Comparison of ENCODE assay signal across 10 mouse cellular contexts in the genomic region with DNA sequence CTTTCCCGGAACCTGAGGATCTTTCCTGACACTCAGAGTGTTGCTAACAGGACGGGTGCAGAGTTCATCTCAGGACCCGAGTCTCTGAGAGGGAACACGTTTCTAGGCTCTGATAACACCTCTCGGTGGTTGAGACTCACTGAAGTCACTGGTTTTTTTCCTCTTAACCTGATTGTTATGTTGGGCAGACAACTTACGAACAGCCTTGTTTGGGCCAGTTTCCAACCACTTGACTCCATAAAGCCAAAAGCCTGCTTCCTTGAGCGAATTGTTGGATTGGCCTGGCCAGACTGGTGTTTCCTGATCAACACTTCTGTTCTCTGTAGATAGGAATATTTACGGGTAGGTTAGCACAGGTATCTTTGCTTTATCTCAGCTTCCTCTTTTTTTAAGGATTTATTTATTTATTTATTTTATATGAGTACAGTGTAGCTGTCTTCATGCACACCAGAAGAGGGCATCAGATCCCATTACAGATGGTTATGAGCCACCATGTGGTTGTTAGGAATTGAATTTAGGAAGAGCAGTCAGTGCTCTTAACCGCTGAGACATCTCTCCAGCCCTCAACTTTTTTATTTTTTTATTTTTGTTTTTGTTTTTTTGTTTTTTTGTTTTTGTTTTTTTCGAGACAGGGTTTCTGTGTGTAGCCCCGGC. TPM values are rescaled to one million over a fixed set of nuclear protein-coding genes. Genes with fewer than 3 reads are reported as not detected.
A peak's percentile ranks its signal among the peaks of the same experiment; 100 is the strongest.
DNase-seq lines count a peak whose midpoint lies in the region; ATAC-seq and TF ChIP-seq lines count a peak whose summit lies in the region.
"Had no signal": no experiment of that assay in that cellular context is flagged by ENCODE, and none has a peak within 500 bp of the region (broad histone marks: within the 10 kb centered on the region; RNA-seq: fewer than 3 reads in every experiment).

No protein-coding gene starts in this region.

- TF ChIP-seq CTCF in hindbrain, postnatal 0 days (IDR thresholded peaks at IDR 0.05; ENCODE audit: low read depth): peak; percentile 31
- peak; percentile 38; the same call in 1 of the 2 replicates for TF ChIP-seq CTCF in intestine, postnatal 0 days (IDR thresholded peaks at IDR 0.05; ENCODE audit: low read depth)

- no peak overlapping the region for H3K9ac ChIP-seq in hindbrain, postnatal 0 days (replicated peaks; ENCODE audit: low read length)
- H3K9ac ChIP-seq in hindbrain, embryonic 14.5 days: no peak overlapping the region
- H3K9ac ChIP-seq in intestine, postnatal 0 days (ENCODE audit: low read depth, low read length): no peak overlapping the region
- H3K9ac ChIP-seq: kidney, embryonic 15.5 days had no signal

- DNase-seq in hindbrain, postnatal 0 days (ENCODE audit: low spot score): no peak
- DNase-seq in hindbrain, embryonic 14.5 days (ENCODE audit: low spot score): no peak
- DNase-seq in ovary, postnatal 36 days (ENCODE audit: low spot score): no peak
- DNase-seq in B cell, adult 2 months: no peak
- DNase-seq: embryo, embryonic 11 days had no signal

- no peaks in the 10 kb centered on the region for H3K9me3 ChIP-seq in hindbrain, postnatal 0 days (ENCODE audit: low read length)
- H3K9me3 ChIP-seq in hindbrain, embryonic 14.5 days (ENCODE audit: control insufficient read depth, low read length): no peaks in the 10 kb centered on the region
- H3K9me3 ChIP-seq in megakaryocyte, embryonic 14.5 days: no peaks in the 10 kb centered on the region
- no peaks in the 10 kb centered on the region for H3K9me3 ChIP-seq in intestine, postnatal 0 days (ENCODE audit: control insufficient read depth)
- H3K9me3 ChIP-seq: kidney, embryonic 15.5 days had no signal

- H3K36me3 ChIP-seq in hindbrain, postnatal 0 days (ENCODE audit: insufficient read depth, low read length): no peaks in the 10 kb centered on the region
- 0 out of 2 replicates have a peak, but pooled peaks cover 1% of the 10 kb centered on the region for H3K36me3 ChIP-seq in hindbrain, embryonic 14.5 days (replicated peaks; ENCODE audit: control insufficient read depth, insufficient read depth)
- H3K36me3 ChIP-seq in megakaryocyte, embryonic 14.5 days (replicated peaks; ENCODE audit: low read length): peaks cover 32% of the 10 kb centered on the region
- H3K36me3 ChIP-seq in intestine, postnatal 0 days (ENCODE audit: control insufficient read depth, insufficient read depth): peaks cover 5% of the 10 kb centered on the region

- no peak for ATAC-seq in hindbrain, postnatal 0 days
- ATAC-seq in hindbrain, embryonic 14.5 days (ENCODE audit: low FRiP score): no peak
- ATAC-seq in megakaryocyte, adult 5-6 weeks (ENCODE audit: poor library complexity, severe bottlenecking): no peak
- ATAC-seq in intestine, postnatal 0 days: no peak

- WGBS in hindbrain, postnatal 0 days: 84% methylated on average over 11 of the region's 11 CpGs
- 90% methylated on average over 11 of the region's 11 CpGs for WGBS in hindbrain, embryonic 14.5 days
- 51% methylated on average over 11 of the region's 11 CpGs for WGBS in intestine, postnatal 0 days

- H3K4me2 ChIP-seq in hindbrain, postnatal 0 days (ENCODE audit: low read depth, low read length): no peak overlapping the region
- H3K4me2 ChIP-seq in hindbrain, embryonic 14.5 days (replicated peaks): no peak overlapping the region
- no peak overlapping the region for H3K4me2 ChIP-seq in intestine, postnatal 0 days (replicated peaks; ENCODE audit: low read depth)

- H3K4me3 ChIP-seq in hindbrain, postnatal 0 days (ENCODE audit: low read length): no peak overlapping the region
- no peak overlapping the region for H3K4me3 ChIP-seq in hindbrain, embryonic 14.5 days (replicated peaks; ENCODE audit: low read length)
- H3K4me3 ChIP-seq in megakaryocyte, embryonic 14.5 days (replicated peaks): peak overlapping the region; percentile 80
- no peak overlapping the region for H3K4me3 ChIP-seq in intestine, postnatal 0 days (ENCODE audit: low read depth, low read length)
- H3K4me3 ChIP-seq: kidney, embryonic 15.5 days had no signal

- H3K27me3 ChIP-seq in hindbrain, postnatal 0 days (ENCODE audit: insufficient read depth, low read length): no peaks in the 10 kb centered on the region
- H3K27me3 ChIP-seq in hindbrain, embryonic 14.5 days (ENCODE audit: control insufficient read depth, insufficient read depth, low read length): no peaks in the 10 kb centered on the region
- no peaks in the 10 kb centered on the region for H3K27me3 ChIP-seq in megakaryocyte, embryonic 14.5 days (replicated peaks)
- H3K27me3 ChIP-seq in intestine, postnatal 0 days (replicated peaks; ENCODE audit: control insufficient read depth, insufficient read depth, low read length): no peaks in the 10 kb centered on the region
- H3K27me3 ChIP-seq: kidney, embryonic 15.5 days had no signal

- no peak overlapping the region for H3K27ac ChIP-seq in hindbrain, postnatal 0 days
- no peak overlapping the region for H3K27ac ChIP-seq in hindbrain, embryonic 14.5 days
- H3K27ac ChIP-seq in intestine, postnatal 0 days (ENCODE audit: low read depth, low read length): peak overlapping the region; percentile 71
- H3K27ac ChIP-seq: macrophage had no signal

- peaks cover 8% of the 10 kb centered on the region; the same call in 1 of the 2 replicates for H3K4me1 ChIP-seq in hindbrain, postnatal 0 days (ENCODE audit: insufficient read depth, low read length)
- 0 out of 2 replicates have a peak, but pooled peaks cover 12% of the 10 kb centered on the region for H3K4me1 ChIP-seq in hindbrain, embryonic 14.5 days (replicated peaks; ENCODE audit: control insufficient read depth, insufficient read depth, low read length)
- H3K4me1 ChIP-seq in megakaryocyte, embryonic 14.5 days: peaks cover 78% of the 10 kb centered on the region
- no peaks in the 10 kb centered on the region for H3K4me1 ChIP-seq in intestine, postnatal 0 days (replicated peaks; ENCODE audit: control insufficient read depth, insufficient read depth, low read length)

RNA-seq across cellular contexts. Expression of gene Wbp2, which starts 2.1 kb away (rescaled TPM):
- 146 and 171 TPM in 2 replicates for total RNA-seq in hindbrain, postnatal 0 days (2014; rRNA removed)
- 206 and 234 TPM in 2 replicates for polyA plus RNA-seq in hindbrain, postnatal 0 days (2015; fragmentation: Nextera tagmentation; extraction: Ambion mirVana)
- polyA plus RNA-seq in hindbrain, embryonic 14.5 days (2014; fragmentation: Nextera tagmentation; extraction: Ambion mirVana): 164 and 183 TPM in 2 replicates
- polyA plus RNA-seq in megakaryocyte, embryonic 14.5 days (2012; ENCODE audit: insufficient read depth, low replicate concordance): 842 and 1,717 TPM in 2 replicates
- total RNA-seq in megakaryocyte, adult 5-6 weeks (2015): 89.9 and 100 TPM in 2 replicates
- total RNA-seq in megakaryocyte, adult 5-6 weeks (2017): 39.5 and 49.8 TPM in 2 replicates
- polyA plus RNA-seq in intestine, postnatal 0 days (2015; fragmentation: Nextera tagmentation; extraction: Ambion mirVana): 179 and 201 TPM in 2 replicates

RNA-seq across cellular contexts. Expression of gene Unc13d, which starts 11.1 kb away (rescaled TPM):
- total RNA-seq in hindbrain, postnatal 0 days (2014; rRNA removed): 0.65 and 1.3 TPM in 2 replicates
- 0.65 and 0.96 TPM in 2 replicates for polyA plus RNA-seq in hindbrain, postnatal 0 days (2015; fragmentation: Nextera tagmentation; extraction: Ambion mirVana)
- 0.75 and 0.83 TPM in 2 replicates for polyA plus RNA-seq in hindbrain, embryonic 14.5 days (2014; fragmentation: Nextera tagmentation; extraction: Ambion mirVana)
- polyA plus RNA-seq in megakaryocyte, embryonic 14.5 days (2012; ENCODE audit: insufficient read depth, low replicate concordance): 221 and 384 TPM in 2 replicates
- 16.5 and 18.2 TPM in 2 replicates for total RNA-seq in megakaryocyte, adult 5-6 weeks (2015)
- total RNA-seq in megakaryocyte, adult 5-6 weeks (2017): 26.7 and 27.7 TPM in 2 replicates
- polyA plus RNA-seq in intestine, postnatal 0 days (2015; fragmentation: Nextera tagmentation; extraction: Ambion mirVana): 1.1 and 1.2 TPM in 2 replicates

RNA-seq across cellular contexts. Expression of gene Trim47, which starts 38.1 kb away (rescaled TPM):
- 14.2 and 17.0 TPM in 2 replicates for total RNA-seq in hindbrain, postnatal 0 days (2014; rRNA removed)
- 9.5 and 10.1 TPM in 2 replicates for polyA plus RNA-seq in hindbrain, postnatal 0 days (2015; fragmentation: Nextera tagmentation; extraction: Ambion mirVana)
- 9.4 and 10.6 TPM in 2 replicates for polyA plus RNA-seq in hindbrain, embryonic 14.5 days (2014; fragmentation: Nextera tagmentation; extraction: Ambion mirVana)
- 6.9 and 23.5 TPM in 2 replicates for polyA plus RNA-seq in megakaryocyte, embryonic 14.5 days (2012; ENCODE audit: insufficient read depth, low replicate concordance)
- total RNA-seq in megakaryocyte, adult 5-6 weeks (2015): 0.47 TPM in 1 of 2 replicates, not detected in the other
- 0.07 TPM in 1 of 2 replicates, not detected in the other for total RNA-seq in megakaryocyte, adult 5-6 weeks (2017)
- polyA plus RNA-seq in intestine, postnatal 0 days (2015; fragmentation: Nextera tagmentation; extraction: Ambion mirVana): 15.7 and 16.1 TPM in 2 replicates

RNA-seq across cellular contexts. Expression of gene Trim65, which starts 42.1 kb away (rescaled TPM):
- total RNA-seq in hindbrain, postnatal 0 days (2014; rRNA removed): 8.2 and 9.6 TPM in 2 replicates
- 2.4 TPM in 2 replicates for polyA plus RNA-seq in hindbrain, postnatal 0 days (2015; fragmentation: Nextera tagmentation; extraction: Ambion mirVana)
- polyA plus RNA-seq in hindbrain, embryonic 14.5 days (2014; fragmentation: Nextera tagmentation; extraction: Ambion mirVana): 2.7 and 2.9 TPM in 2 replicates
- polyA plus RNA-seq in megakaryocyte, embryonic 14.5 days (2012; ENCODE audit: insufficient read depth, low replicate concordance): 3.0 and 9.5 TPM in 2 replicates
- 15.8 and 15.9 TPM in 2 replicates for total RNA-seq in megakaryocyte, adult 5-6 weeks (2015)
- 7.9 and 10.7 TPM in 2 replicates for total RNA-seq in megakaryocyte, adult 5-6 weeks (2017)
- polyA plus RNA-seq in intestine, postnatal 0 days (2015; fragmentation: Nextera tagmentation; extraction: Ambion mirVana): 3.1 and 3.3 TPM in 2 replicates

RNA-seq across cellular contexts. Expression of gene Mrpl38, which starts 49.8 kb away (rescaled TPM):
- total RNA-seq in hindbrain, postnatal 0 days (2014; rRNA removed): 83.9 and 94.0 TPM in 2 replicates
- polyA plus RNA-seq in hindbrain, postnatal 0 days (2015; fragmentation: Nextera tagmentation; extraction: Ambion mirVana): 71.9 and 73.3 TPM in 2 replicates
- polyA plus RNA-seq in hindbrain, embryonic 14.5 days (2014; fragmentation: Nextera tagmentation; extraction: Ambion mirVana): 79.4 and 83.1 TPM in 2 replicates
- 25.4 and 80.4 TPM in 2 replicates for polyA plus RNA-seq in megakaryocyte, embryonic 14.5 days (2012; ENCODE audit: insufficient read depth, low replicate concordance)
- 14.6 and 17.3 TPM in 2 replicates for total RNA-seq in megakaryocyte, adult 5-6 weeks (2015)
- total RNA-seq in megakaryocyte, adult 5-6 weeks (2017): 6.9 and 10.0 TPM in 2 replicates
- 35.6 and 38.5 TPM in 2 replicates for polyA plus RNA-seq in intestine, postnatal 0 days (2015; fragmentation: Nextera tagmentation; extraction: Ambion mirVana)

Comparison
In these comparisons a context has a peak if more than half of its experiments do, and no peak if none do; other contexts are left out.
1. RNA of gene Unc13d, which starts 11.1 kb away (polyA plus RNA-seq): 221 to 384 TPM in megakaryocyte, embryonic 14.5 days; 1.1 to 1.2 TPM in intestine, postnatal 0 days, 0.75 to 0.83 TPM in hindbrain, embryonic 14.5 days and 0.65 to 0.96 TPM in hindbrain, postnatal 0 days; every median in the first group is over 10 times any median in the second.